18 mouse cellular contexts compared by ENCODE assay signal in genomic region chr13:9333187-9333586, GRCm38 (mm10). TPM values are rescaled to one million over a fixed set of nuclear protein-coding genes. Genes with fewer than 3 reads are reported as not detected.
A peak's percentile ranks its signal among the peaks of the same experiment; 100 is the strongest.
DNase-seq lines count a peak whose midpoint lies in the region; ATAC-seq and TF ChIP-seq lines count a peak whose summit lies in the region.
"Had no signal": no experiment of that assay in that cellular context is flagged by ENCODE, and none has a peak within 500 bp of the region (broad histone marks: within the 10 kb centered on the region; RNA-seq: fewer than 3 reads in every experiment).

No protein-coding gene starts in this region.

- no peak for TF ChIP-seq CTCF in lung, postnatal 0 days (IDR thresholded peaks at IDR 0.05)
- TF ChIP-seq CTCF in intestine, postnatal 0 days (IDR thresholded peaks at IDR 0.05; ENCODE audit: low read depth) = no peak

- H3K36me3 ChIP-seq in heart, embryonic 15.5 days = no peaks in the 10 kb centered on the region
- H3K36me3 ChIP-seq in lung, postnatal 0 days (ENCODE audit: insufficient read depth, low read length) = no peaks in the 10 kb centered on the region
- H3K36me3 ChIP-seq in intestine, postnatal 0 days (ENCODE audit: control insufficient read depth, insufficient read depth) = no peaks in the 10 kb centered on the region
- H3K36me3 ChIP-seq: embryonic facial prominence, embryonic 10.5 days; embryonic facial prominence, embryonic 12.5 days; forebrain, embryonic 15.5 days had no signal

- peaks cover 16% of the 10 kb centered on the region for H3K4me1 ChIP-seq in heart, embryonic 15.5 days (replicated peaks)
- H3K4me1 ChIP-seq in lung, postnatal 0 days (ENCODE audit: insufficient read depth, low read depth, low read length) = no peaks in the 10 kb centered on the region
- H3K4me1 ChIP-seq in intestine, postnatal 0 days (replicated peaks; ENCODE audit: control insufficient read depth, insufficient read depth, low read length) = no peaks in the 10 kb centered on the region
- H3K4me1 ChIP-seq: forebrain, embryonic 15.5 days had no signal

- no peak overlapping the region for H3K9ac ChIP-seq in heart, embryonic 15.5 days
- no peak overlapping the region for H3K9ac ChIP-seq in lung, postnatal 0 days (replicated peaks; ENCODE audit: low read depth)
- no peak overlapping the region for H3K9ac ChIP-seq in intestine, postnatal 0 days (ENCODE audit: low read depth, low read length)
- H3K9ac ChIP-seq: embryonic facial prominence, embryonic 12.5 days; forebrain, embryonic 13.5 days; forebrain, embryonic 15.5 days had no signal

- H3K4me2 ChIP-seq in heart, embryonic 15.5 days = no peak overlapping the region
- H3K4me2 ChIP-seq in lung, postnatal 0 days (replicated peaks; ENCODE audit: low read depth, low read length) = no peak overlapping the region
- H3K4me2 ChIP-seq in intestine, postnatal 0 days (replicated peaks; ENCODE audit: low read depth) = no peak overlapping the region
- H3K4me2 ChIP-seq: embryonic facial prominence, embryonic 12.5 days; forebrain, embryonic 13.5 days; forebrain, embryonic 15.5 days had no signal

- H3K27ac ChIP-seq in heart, embryonic 15.5 days = 0 out of 2 replicates have a peak overlapping the region, but pooled peaks have one; percentile 8
- H3K27ac ChIP-seq in lung, postnatal 0 days (ENCODE audit: low read length) = no peak overlapping the region
- H3K27ac ChIP-seq in intestine, postnatal 0 days (ENCODE audit: low read depth, low read length) = no peak overlapping the region
- H3K27ac ChIP-seq: embryonic facial prominence, embryonic 10.5 days; embryonic facial prominence, embryonic 12.5 days; forebrain, embryonic 13.5 days; forebrain, embryonic 15.5 days had no signal

- no peaks in the 10 kb centered on the region for H3K27me3 ChIP-seq in heart, embryonic 15.5 days
- no peaks in the 10 kb centered on the region for H3K27me3 ChIP-seq in lung, postnatal 0 days (replicated peaks; ENCODE audit: insufficient read depth, low read length)
- H3K27me3 ChIP-seq in intestine, postnatal 0 days (replicated peaks; ENCODE audit: control insufficient read depth, insufficient read depth, low read length) = no peaks in the 10 kb centered on the region
- H3K27me3 ChIP-seq: embryonic facial prominence, embryonic 12.5 days; forebrain, embryonic 13.5 days; forebrain, embryonic 15.5 days had no signal

- no peak overlapping the region for H3K4me3 ChIP-seq in heart, embryonic 15.5 days
- no peak overlapping the region for H3K4me3 ChIP-seq in lung, postnatal 0 days (ENCODE audit: low read depth, low read length)
- no peak overlapping the region for H3K4me3 ChIP-seq in intestine, postnatal 0 days (ENCODE audit: low read depth, low read length)
- H3K4me3 ChIP-seq: embryonic facial prominence, embryonic 10.5 days; embryonic facial prominence, embryonic 12.5 days; forebrain, embryonic 13.5 days; forebrain, embryonic 15.5 days had no signal

- ATAC-seq in heart, embryonic 15.5 days (replicated peaks; ENCODE audit: insufficient number of reproducible peaks, insufficient read depth, low FRiP score, low read depth) = no peak
- ATAC-seq in lung, postnatal 0 days = peak; percentile 28
- no peak for ATAC-seq in intestine, postnatal 0 days
- ATAC-seq: forebrain, embryonic 13.5 days; forebrain, embryonic 15.5 days had no signal

- TF ChIP-seq EP300 in lung, postnatal 0 days (IDR thresholded peaks at IDR 0.05) = no peak

- no peak for DNase-seq in heart, adult 9 months (ENCODE audit: low spot score in 2 of 2)
- DNase-seq in lung, postnatal 0 days (ENCODE audit: low spot score) = no peak
- DNase-seq in lung, postnatal 10 days = no peak
- DNase-seq in telencephalon, adult 2 months (ENCODE audit: low read depth, low spot score) = peak; percentile 50
- DNase-seq: adrenal gland, adult 2 months; adrenal gland, postnatal 10 days; adrenal gland, postnatal 25 days; cerebellum, adult 11-12 months; cerebellum, adult 2 months; cerebellum, adult 9-10 months; cerebellum, postnatal 10 days; cerebellum, postnatal 25 days had no signal

- H3K9me3 ChIP-seq in heart, embryonic 15.5 days (replicated peaks) = no peaks in the 10 kb centered on the region
- H3K9me3 ChIP-seq in lung, postnatal 0 days (ENCODE audit: low read length) = no peaks in the 10 kb centered on the region
- H3K9me3 ChIP-seq in intestine, postnatal 0 days (ENCODE audit: control insufficient read depth) = no peaks in the 10 kb centered on the region
- H3K9me3 ChIP-seq: embryonic facial prominence, embryonic 10.5 days; embryonic facial prominence, embryonic 12.5 days; forebrain, embryonic 13.5 days; forebrain, embryonic 15.5 days had no signal

RNA-seq across cellular contexts. Expression of gene Dip2c, which starts 56.9 kb away (rescaled TPM):
- polyA plus RNA-seq in heart, embryonic 15.5 days (2015; fragmentation: Nextera tagmentation; extraction: Ambion mirVana) = 6.3 and 6.4 TPM in 2 replicates
- 3.5 and 4.3 TPM in 2 replicates for polyA plus RNA-seq in lung, postnatal 0 days (2015; fragmentation: Nextera tagmentation; extraction: Ambion mirVana)
- 2.7 and 2.8 TPM in 2 replicates for polyA plus RNA-seq in intestine, postnatal 0 days (2015; fragmentation: Nextera tagmentation; extraction: Ambion mirVana)
